Mouse (Mus musculus) adrenal gland, postnatal 14 days (tissue): ENCODE data around the gene Vps37d. TPM values are rescaled to one million over a fixed set of nuclear protein-coding genes. Genes with fewer than 3 reads are reported as not detected.
A peak's percentile ranks its signal among the peaks of the same experiment; 100 is the strongest.

ENCODE experiments used
- DNase-seq: peaks from one replicate; pipeline ENCODE4 v3.0.0; 2021; ENCODE audit warnings: mixed read lengths
- long read RNA-seq, 2 experiments: library from polyadenylated mRNA; stranded (forward); transcript quantifications; one replicate each; pipeline ENCODE4 v2.0.0; 2021
- total RNA-seq: library from RNA; stranded (reverse); gene quantifications from 2 replicates; pipeline ENCODE4 v1.2.3, GENCODE M21; 2021

Gene Vps37d
- total RNA-seq, result 2.2 and 3.5 TPM in 2 replicates
- long read RNA-seq, experiment 1, transcript Vps37d-201 (4 exons, 1,544 nt), result major isoform, 7 of 10 reads
- long read RNA-seq, experiment 1, partial matches to known transcripts, result 0 of 10 reads
- long read RNA-seq, experiment 1, other reads (novel, unspliced or antisense), result 3 of 10 reads
- long read RNA-seq, experiment 2, partial matches to known transcripts, result 0 of 6 reads
- long read RNA-seq, experiment 2, other reads (novel, unspliced or antisense), result 2 of 6 reads

DNA sequence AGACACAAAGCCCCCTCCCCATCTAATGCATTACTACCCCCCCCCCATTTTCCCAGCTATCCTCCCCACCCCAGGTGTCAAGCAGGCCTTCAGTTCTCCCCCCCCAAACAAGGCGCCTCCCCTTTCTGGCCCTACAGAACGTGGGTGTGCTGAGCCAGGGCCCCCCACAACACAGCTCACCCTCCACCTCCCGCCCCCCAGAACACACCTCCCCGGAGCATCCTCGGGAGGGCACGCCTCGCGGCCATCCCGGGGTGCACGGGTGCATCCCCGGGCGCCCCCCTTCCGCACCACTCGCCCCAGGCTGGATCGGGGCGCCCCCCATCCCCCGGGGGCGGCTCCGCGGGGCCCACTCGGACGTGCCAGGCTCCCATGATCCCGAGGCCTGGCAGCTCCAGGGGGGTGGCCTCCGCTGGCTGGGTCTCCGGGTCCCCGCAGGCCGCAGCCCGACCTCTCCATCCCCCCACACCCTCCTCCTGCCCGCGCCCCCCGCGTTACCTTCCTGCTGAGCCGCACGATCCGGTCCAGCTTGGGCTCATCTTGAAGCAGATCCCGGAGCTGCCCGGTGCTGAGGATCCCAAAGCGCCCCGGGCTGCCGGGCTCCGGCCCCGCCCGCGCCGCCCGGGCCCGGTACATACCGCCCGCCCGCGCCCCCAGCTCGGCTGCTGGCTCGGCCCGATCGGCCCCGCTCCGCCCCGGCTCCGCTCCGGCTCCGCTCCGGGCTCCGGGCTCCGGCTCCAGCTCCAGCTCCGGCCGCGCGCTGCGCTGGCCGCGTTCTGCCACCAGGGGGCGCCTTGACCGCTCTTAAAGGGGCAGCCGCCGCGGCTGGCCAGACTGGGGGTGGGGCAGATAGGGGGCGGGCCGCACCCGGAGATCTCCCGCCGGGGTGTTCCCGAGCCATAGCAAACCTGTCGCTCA is at the start of gene Vps37d:
TSS of gene Vps37d (minus strand) at position 703 of the 918 bp plus-strand sequence.
- DNase-seq, result peak; percentile 96

DNA sequence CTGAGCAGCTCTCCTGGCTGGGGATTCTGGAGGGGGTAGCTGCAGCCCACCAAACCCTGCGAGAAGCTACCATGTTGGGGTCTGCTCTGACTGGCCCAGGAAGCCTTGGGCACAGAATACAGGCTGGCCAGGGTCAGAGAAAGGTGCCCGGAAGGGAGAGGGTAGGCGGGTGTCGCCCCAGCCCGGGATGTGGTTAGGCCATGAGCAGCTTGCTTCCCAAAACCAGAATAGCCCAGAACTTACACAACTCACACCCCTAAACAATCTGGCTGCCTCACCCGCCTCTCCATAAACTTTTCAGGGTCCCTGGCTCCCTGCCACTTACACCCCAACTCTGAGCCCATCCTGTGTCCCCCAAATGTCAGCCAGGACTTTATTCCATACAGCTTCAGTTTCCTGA is 49.6 kb upstream of the Vps37d start:
- no peak for DNase-seq

DNA sequence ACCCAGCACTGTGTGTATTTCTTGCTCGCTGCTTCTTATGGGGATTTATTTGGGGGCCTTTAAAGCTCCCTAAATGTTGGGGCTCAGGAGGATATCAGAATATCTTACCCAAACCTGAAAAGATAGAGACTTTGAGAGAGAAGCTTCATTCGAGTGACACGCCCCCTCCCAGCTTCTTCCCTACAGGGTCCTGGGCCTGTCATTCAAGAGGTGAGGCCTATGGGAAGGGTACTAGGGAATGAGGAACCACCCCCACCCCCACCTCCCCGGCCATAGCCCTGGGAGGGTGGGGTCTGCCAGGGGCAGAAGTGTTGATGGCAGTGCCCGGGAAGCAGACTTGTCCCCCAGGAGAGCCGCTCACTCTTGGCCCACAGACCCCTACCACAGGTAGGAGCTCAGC is 48.1 kb upstream of the Vps37d start:
- no peak for DNase-seq

DNA sequence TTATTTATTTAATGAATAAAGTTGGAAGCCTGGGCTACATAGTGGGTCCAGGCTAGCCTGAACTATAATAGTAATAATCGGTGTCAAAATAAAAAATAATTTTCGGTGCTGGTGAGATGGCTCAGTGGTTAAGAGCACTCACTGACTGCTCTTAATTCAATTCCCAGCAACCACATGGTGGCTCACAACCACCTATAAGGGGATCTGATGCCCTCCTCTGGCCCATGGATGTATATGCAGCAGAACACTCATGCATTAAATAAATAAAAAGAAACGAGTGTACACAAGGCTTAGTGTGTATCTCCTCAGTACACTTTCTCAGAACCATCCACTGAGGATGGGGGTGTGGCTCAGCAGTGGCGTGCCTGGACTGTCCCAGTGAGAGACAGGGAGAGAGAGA is 42.7 kb upstream of the Vps37d start:
- no peak for DNase-seq

DNA sequence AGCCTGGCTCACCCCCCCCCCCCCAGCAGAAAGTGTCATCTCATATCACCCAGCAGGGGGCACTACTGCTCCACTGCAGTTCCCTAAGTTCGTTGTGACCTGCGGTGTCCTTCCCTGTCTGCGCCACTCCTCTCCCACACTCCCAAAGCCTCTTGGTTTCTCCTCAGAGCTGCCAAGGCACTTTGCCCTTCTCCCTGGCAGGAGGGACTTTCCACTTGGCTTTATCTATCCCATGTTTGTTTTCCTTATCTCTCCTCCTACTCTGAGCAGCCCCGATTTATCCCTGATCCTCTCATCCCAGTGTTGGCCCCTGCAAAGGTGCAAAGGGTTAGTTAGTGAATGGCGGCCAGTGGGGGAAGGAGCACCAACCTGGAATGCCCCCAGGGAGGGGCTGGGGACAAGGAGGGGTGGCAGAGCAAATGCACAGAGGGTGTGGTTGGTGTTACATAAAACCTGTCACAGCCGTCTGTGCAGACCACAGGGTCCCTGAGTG is 40.6 kb upstream of the Vps37d start:
- peak; percentile 88 for DNase-seq

DNA sequence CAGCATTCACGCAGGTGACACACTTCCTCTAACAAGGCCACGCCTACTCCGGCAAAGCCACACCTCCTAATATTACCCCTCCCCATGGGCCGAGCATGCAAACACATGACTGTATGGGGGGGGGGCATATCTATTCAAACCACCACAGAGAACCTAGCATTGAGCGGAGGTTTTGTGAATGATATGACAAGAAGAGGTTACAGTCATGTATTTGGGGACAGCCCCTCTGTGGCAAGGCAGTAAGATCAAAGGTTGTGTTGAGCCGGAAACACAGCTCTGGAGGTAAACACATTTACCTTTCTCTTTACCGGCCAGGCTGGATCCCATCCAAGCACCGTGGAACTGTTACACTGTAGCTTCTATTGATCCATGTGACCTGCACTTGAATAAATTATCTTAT is 37.2 kb upstream of the Vps37d start:
- no peak for DNase-seq

DNA sequence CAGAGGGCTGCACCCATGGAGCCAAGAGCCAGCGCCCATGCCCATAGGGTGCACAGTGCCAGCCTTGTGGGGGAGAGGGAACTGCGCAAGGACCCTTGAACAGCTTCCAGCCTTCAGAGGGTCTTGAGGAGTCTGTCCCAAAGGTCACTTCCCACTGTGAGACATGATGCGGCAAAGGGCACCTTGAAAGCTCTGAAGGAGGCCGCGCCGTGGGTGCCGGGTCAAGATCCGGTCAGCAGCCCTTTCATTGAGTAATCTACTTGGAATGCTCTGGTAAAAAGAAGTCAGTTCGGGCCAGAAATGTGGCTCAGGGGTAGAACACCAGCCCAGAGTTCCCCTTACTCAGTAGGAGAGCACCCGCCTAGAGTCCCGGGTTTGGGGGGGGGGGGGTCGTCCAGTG is 35.7 kb upstream of the Vps37d start:
- DNase-seq, result no peak

DNA sequence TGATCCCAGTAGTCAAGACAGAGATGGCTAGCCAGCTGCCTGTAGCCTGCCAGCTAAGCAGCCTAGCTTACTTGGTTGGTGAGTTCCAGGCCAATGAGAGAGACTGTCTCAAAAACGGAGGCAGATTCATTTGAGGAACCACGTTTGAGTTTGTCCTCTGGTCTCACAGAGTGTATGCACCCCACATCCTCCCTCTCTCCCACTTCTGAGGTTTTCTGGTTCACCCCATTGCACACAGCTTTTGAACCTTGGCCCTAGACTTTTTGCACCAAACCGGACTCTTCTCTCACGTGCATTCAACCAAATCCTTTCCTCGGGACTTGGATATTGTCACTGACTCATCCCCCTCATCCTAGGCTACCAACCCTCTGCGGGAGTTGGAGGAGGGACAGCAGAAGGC is 31.9 kb upstream of the Vps37d start:
- DNase-seq, result no peak

DNA sequence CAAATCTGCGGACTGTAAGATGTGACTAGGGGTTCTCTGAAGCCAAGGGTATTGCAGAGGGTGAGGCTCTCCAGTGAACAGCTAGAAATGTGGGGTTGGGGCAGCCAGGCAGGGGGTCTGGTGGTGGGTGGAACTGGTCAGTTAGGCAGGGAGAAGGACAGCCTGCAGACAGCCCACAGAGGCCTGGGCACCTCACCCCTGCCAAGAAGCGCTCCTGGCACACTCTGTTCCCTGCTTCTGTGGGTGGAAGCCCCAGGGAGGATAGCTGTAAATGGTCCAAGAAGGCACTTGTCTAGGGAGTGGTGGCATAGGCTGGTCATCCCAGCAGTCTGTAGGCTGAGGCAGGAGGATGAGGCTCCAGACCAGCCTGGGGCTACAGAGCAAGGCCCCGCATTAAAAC is 31.4 kb upstream of the Vps37d start:
- peak; percentile 74 for DNase-seq

DNA sequence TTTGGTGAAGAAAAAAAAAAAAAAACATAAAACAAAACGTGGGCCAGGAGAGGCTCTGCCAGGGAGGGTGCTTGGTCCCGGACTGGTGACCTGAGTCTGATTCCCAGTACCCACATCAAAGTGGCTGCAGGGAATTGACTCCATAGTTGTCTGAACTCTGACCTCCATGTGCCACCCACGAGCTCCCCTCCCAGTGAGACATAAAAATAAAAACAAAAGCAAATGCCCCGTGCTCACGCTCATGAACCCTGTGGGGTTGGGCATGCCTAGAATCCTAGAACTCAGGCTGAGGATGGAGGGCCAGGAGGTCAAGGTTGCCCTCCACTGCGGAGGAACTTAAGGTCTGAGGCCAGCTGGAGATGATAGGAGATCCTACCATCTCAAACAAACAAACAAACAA is 31.0 kb upstream of the Vps37d start:
- DNase-seq, result no peak

DNA sequence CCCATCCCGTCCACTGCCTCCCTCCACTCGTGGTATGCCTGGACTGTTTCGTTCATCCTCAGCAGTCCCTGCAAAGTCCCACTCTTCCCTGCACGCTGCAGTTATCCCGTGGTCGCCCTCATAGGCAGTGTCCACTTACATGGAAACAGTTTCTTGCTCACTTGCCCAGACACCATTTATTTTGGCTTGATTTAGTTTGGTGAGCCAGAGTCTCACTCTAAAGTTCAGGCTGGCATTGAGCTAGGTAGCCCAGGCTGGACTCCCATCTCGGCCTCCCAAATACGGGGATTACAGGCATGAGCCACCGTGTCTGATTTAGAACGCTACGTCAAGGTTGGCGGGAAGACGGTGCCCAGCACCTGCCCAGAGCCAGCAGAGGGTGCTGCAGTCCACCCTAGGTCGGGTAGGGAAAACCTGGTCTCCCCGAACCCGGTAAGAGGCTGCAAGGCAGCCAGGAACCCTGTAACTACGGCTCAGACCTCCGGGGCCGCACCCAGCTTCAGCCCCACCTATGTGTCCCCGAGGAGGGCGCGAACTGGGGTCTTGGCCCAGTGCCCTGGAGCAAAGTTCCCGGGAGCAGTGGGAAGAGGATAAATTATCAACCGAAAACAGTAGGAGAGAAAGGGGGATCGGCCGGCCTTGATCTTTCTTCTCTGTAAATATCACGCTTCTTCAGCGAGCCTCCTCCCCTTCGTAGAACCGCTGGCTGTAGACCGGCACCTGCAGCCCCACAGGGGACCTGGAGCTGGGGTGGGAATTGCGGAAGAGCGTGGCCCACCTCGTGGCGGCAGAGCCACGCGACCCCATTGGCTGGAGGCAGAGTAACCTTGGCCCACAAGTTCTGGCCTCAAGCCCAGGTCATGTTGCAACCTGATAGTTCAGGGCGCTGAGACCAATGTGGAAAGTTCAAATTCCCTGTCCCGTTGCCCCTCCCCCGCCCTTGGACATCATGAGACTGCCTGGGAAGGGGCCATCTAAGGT is 29.7 kb upstream of the Vps37d start:
- peak; percentile 93 for DNase-seq

DNA sequence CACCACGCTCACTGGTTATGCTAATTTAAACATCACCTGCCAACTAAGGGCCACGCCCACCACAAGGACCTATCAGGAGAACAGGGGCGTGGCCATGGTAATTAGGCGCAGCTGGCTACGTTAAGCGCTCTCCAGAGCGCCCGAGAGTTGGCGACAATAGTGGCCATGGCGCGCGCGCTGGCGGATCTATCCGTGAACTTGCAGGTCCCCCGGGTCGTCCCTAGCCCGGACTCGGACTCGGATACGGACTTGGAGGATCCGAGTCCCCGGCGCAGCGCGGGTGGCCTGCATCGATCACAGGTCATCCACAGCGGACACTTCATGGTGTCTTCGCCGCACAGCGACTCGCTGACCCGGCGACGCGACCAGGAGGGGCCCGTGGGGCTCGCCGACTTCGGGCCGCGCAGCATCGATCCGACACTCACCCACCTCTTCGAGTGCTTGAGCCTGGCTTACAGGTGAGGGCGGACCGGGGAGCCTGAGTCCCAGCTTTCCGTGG is 28.7 kb upstream of the Vps37d start:
- DNase-seq, result peak; percentile 91

DNA sequence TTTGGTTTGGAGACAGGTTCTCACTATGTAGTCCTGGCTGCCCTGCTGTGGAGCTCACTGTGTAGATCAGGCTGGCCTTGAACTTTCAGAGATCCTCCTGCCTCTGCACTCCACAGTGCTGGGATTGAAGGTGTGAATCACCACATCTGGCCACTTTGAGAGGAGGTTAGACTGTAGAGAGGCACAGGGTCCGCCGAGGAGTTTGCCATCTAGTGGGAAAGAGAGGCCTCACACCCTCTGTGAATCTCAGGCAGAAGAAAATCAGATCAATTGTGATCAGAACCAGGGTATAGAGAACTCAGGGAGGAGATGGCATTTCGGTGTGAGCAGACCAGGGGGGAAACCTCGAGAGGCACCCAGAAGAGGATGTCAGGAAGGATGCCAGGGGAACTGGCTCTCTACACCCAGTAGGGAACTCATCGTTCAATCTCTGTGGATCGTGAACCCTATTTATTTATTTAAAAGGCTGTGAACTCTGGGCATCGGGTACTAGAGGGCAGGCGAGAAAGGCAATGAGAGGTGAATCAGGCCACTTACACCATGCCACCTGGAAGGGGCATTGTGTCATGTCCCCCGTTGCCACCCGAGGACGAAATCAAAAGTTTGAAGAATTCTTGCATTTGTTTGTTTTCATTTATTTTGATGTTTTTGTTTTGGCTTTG is 26.1 kb upstream of the Vps37d start:
- DNase-seq, result peak; percentile 42

DNA sequence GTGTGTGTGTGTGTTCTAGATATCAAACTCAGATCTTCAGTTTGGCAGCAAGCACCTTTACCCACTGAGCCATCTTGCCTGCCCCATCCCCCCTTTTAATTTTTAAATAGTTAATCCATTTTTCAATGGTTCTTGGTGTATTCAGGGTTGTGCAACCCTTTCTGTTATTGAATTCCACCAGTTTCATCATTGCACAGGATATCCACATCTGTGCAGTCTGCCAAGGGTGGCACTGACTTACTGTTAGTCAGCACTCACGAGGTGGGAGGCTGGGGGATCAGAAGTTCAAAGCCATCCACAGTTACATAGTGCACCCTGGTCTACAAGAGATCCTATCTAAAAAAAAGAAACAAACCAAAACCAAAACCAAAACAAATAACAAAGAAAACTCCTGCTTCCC is 22.9 kb upstream of the Vps37d start:
- DNase-seq, result no peak

DNA sequence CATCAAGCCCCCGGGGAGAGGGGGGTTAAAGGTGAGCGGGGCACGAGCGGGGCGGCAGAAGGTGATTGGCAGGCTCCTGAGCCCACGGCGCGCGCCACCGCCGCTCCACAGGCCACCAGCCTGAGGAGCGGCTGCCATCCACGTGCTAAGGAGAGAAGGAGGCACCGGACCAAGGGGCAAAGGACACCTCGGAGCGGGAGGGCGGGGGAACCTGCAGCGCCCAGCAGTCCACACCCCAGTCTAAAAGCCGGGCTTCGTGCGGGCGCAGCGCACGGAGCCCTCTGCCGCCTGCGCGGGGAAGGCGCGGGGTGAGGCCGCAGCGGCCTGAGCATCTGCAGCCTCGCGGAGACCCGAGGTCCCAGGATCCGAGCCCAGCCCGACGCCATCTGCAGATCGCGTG is 11.6 kb upstream of the Vps37d start, which contains the start of gene Mlxipl:
TSS of gene Mlxipl (plus strand) at position 238 of the 400 bp plus-strand sequence.
- no peak for DNase-seq

DNA sequence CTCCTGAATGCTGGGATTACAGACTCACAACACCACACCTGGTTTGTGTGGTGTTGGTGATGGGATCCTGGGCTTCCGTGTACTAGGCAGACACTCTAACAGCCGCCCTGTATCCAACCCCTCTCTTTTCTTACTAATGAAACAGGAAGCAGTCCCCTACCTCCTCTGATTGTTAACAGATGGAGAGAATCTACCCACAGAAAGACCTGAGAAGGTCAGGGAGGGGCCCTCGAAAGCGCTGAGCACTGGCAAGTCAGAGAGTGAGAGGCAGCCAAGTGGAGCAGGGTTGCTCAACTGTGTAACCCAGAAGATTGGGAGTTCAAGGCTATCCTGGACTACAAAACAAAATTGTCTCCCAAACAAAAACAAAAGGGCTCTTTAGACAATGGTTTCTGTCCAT is 8.8 kb upstream of the Vps37d start:
- DNase-seq, result no peak

DNA sequence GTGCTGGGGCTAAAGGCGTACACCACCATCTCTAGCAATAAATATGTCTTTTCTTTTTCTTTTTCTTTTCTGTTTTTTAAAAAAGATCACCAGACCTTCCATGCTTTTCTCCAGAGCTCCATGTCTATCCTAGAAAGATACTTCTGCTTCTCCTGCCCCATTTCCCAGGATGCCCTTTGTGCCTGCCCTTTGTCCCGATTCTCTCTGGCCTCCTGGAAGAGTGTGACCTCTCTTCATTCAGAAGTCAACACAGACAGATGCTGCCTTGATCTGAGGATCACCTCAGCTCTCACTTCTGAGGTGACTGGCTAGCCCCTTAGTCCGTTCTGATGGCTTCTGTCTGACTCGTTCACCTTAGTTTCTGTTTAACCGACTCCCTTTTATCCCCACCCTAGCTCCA is 2.5 kb upstream of the Vps37d start:
- no peak for DNase-seq

DNA sequence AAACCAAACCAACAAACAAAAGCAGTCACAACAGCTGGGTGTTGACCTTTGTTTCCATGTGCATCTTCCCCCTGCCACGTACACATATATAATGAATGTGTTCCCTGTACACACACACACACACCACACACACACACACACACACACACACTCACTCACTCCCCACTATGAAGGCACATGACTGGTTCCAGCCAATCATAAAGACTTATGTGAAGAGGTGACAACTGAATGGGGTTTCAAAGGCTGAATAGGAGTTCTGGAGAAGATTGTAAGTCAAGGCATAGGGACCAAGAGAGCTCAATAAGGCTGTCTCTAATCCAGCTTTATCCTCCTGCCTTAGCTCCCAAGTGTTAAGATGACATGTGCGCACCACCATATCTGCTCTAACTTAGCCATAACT is 1.5 kb upstream of the Vps37d start:
- DNase-seq, result no peak

DNA sequence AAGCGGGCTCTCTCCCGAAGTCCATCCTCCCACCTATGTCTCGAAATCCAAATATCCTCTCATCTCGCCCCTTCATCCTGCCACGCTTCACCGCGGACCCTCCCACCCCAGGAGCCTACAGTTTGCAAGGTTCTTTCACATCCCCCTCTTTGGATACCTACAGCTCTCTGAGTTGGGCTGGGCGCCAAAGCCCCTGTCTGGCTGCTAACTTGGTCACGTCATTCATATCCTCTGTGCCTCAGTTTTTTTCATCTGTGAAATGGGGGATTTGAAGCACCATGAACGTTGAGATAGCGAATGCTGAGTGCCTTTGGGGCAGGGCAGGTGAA is 380 bp upstream of the Vps37d start:
- no peak for DNase-seq

DNA sequence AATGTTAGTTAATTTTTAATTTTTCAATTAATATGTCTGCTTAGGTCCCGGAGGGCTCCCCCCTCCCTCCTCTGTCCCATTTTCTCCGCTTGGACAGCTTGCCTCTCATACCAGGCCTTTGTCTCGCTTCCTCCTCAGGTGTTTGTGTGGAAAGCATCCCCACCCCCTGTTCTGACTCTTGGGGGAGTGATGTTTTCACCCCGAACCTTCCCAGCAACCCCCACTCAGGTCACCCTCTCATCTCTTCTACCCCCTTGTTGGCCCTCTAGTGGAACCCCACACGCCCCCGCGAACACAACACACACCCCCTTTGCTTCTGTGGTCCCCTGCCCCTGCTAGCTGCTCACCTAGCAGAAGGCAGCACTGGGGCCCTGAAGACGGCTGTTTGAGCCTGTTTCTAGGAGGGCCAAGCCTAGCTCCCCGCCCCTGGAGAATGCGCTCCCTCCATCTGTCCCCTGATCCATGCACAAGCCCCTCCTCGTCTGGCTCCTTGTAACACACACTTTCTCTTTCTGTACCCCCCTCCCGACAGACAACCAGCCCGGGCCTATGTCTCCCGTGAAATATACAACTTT is 1.0 kb downstream of the Vps37d start:
- peak; percentile 26 for DNase-seq

DNA sequence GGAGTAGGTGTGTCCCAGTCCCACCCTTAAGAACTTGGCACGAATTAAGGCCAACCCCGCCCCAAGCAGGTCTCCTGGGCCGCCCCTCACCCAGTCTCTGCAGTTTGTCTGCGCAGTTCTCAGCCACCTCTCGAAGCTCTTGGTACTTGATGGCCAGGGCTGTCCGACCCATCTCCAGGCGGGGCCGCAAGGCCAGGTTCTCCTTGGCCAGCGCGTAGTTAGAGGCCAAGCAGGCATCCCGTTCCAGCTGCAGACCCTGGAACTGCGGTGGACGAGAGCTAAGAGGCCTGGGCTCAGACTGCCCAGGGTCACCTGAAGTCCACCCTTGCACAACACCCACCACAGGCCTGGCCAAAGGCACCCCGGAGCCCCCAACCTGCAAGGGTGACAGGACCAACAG is 1.7 kb downstream of the Vps37d start:
- no peak for DNase-seq
